Mouse (Mus musculus): ENCODE measurements at regions not wholly inside any gene's neighbourhood (a gene's known extent, or its start where the extent isn't known, plus 50 kb on each side); places are given as distances from the start of the nearest gene placed in this dataset.

DNA sequence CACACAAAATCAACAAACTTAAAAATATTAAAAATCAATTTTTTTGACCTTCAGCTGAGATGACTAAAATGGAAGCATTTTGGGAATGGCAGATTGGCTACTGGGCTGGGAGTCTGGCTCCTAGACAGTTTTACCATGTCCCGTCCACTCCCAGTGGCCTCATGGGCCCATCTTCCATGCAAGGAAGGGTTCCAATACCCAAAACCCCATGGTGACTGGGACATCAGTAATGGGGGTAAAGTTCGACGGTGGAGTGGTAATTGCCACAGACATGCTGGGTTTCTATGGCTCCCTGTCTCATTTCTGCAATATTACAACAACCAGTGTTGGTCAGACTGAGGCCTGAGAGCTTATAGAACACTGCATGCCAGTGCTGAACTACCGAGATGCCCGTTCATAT lies 82.2 kb downstream of the Il20rb start:
- no peak for DNase-seq (ENCODE audit: low read depth, low spot score)

DNA sequence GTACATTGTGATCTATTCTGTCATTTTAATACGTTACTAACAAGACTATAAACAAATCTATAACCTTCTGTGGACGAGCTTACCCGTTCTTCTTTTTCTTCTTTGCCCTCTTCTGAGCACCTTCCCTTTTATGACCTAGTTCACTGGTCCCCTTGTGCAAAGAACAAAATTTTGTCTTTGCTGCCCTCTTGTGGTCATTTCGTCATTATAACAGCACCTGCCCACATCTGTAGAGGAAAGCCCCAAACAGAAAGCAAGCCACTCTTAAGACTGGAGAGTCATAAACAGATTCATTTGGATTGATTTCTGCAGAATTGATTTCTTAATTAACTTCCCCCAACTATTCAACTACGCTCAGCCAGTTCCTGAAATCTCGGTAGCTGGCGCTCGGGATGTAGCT lies 86.2 kb downstream of the Il20rb start:
- DNase-seq (ENCODE audit: low read depth, low spot score) = peak; percentile 45

DNA sequence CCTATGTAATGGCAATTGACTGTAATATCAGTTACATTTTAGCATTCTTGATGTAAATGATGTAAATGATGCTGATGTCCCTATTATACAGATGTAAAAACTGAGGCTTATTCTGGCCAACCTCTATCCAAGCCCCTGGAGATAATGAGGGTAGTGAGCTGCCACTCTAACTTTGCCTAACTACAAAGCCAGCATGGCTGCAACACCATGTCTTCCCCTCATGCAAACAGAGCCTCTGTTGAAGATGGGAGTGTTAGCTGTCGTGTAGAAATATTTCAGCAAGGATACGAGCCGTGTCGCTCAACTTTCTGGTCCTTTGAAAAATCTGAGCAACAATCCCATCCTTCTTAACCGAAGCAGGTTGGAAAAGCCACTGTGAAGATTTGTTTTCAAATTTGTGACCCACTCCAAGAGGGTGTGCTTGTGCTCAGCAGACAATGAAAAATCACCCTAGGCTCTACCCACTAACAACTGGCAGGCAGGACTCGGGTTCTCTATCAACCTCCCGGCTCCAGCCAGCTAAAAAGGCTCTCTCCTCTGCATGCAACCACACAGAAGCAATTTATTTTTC lies 90.2 kb downstream of the Il20rb start:
- DNase-seq (ENCODE audit: low read depth, low spot score) = no peak

DNA sequence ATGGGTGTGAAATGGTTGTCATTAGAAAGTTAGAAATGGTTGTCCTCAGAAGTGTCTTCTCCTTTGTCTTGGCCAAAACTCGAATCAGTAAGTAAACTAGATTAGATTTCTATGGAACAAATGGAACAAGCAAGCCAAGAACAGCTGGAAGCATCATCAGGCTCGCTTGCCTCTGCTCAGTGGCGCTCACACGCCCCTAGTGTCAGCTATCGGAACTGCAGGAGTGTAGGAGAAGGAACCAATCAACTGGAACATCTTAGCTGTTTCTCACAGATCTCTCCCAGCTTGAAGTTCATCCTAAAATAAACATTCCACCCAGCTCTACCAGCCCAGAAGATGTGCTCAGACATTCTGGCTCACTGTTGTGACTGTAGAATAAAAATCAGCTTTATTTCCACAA lies 90.9 kb downstream of the Il20rb start:
- DNase-seq (ENCODE audit: low read depth, low spot score) = peak; percentile 36

DNA sequence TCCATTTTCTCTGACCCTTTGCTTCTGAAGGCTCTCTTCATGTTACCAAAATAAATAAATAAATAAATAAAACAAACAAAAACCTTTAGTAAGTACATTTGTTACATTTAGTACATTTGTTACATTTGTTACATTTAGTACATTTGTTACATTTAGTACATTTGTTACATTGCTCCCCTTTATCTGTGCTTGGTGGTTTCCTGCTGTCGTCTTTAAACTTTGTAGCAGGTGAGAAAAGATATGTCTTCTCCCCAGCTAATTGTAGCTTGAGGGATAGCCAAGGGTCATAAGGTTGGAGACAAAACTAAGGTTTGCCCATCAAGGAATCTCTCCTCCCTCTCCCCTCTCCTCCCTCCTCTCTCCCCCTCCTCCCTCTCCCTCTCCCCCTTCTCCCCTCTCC lies 92.0 kb downstream of the Il20rb start:
- DNase-seq (ENCODE audit: low read depth, low spot score) = no peak

DNA sequence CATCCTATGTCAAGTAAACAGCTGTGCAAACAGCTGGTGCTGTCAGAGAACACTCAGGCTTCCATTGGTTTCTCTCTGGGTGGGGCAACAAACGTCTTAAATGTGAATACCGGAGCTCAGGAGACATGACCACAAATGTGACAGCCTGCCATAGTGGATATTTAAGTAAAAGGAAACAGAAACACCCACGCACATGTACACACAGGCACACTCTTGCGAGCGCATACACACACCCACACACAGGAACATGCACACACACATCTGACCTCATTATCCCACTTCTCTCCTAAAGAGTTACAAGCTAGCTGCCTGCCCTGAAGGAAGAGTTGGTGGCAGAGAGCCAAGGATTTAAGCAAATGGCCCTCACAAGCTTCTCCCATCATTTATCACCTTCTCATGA lies 92.4 kb downstream of the Il20rb start:
- DNase-seq (ENCODE audit: low read depth, low spot score) = no peak

DNA sequence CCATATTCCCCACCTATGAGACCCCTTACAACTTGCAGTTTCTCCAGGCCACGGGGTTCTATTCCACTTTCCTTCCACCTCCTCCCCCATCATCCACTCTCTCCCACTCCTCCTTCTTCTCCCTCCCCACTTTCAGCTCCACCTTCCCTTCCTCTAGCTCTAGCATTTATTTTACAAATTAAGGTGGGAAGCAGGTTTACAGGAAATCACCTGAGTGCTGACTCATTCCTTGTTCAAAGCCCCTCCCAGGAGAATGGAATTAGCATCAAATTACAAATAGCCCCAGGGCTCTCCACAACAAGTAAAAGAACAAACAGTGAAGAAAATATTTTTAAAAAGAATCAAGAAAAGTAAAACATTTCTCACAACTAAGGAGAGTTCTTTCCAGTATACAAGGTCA lies 94.3 kb downstream of the Il20rb start:
- DNase-seq (ENCODE audit: low read depth, low spot score) = no peak

DNA sequence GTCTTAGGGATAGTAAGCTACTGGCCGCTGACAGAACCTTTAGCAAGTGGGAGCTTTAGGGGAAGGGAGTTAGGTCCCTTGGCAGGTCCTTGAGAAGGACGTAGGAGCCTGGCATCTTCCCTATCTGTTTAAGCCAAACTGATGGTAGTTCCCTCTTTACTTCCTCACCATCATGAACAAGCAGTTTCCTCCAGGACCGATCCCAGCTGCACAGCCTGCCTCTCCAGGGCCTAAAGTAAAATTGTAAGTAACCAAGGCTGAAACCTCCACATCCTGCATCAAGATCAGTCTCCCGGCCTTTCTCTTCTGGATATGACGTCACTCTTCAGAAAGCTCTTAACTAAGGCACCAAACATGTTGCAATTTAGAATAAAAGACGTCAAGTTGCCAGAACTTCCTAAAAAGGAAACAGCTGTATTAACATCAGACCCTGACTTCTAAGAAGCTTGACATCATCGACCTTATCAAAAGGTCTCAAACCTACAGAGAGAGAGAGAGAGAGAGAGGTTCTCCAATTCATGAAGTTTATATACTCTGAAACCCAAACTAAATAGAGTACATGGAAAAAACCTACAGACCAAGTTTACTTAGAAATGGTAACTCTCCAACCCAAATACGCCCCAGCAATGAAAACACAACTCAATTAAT lies 94.9 kb downstream of the Il20rb start:
- DNase-seq (ENCODE audit: low read depth, low spot score) = no peak

DNA sequence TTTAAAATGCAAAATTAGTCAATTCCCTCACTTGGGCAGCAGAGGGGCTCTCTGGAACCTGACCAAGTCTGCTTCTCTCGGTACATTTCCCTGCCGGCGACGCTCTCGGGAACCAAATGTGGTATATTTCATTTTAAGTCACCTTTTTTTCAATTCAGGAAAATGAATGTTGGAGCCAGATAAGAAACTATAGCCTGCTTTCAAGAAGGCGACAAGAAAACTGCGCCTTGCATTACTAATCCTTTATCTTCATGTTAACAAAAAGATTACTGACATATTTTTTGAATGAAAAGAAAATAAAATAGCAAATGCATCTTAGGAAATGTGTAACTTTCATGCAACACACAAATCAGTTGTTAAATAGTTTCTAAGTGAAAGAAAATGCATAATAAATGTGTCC lies 98.2 kb downstream of the Il20rb start:
- no peak for DNase-seq (ENCODE audit: low read depth, low spot score)

DNA sequence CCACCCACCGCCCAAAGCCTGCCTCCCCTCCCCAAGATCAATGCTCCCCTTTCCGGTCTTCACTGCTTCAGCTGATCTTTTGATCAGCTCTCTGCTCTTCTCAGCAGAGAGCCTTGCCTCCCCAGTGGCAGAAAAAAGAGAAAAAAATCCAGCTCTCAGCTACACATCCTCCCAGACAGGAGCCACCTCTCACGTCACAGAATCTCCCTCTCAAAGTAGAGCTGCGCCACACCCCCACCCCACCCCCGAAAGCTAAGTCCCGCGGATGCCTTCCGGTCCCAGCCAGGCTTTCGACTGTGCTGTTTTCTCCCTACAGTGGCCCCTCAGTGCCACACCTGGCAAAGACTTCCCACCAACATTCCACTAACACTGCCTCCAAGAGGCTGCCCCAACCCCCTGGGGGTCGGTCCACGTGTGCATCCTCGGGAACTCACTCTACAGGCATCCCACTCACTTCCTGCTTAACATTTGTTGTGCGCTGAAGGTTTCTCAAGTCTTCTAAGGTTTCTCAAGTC lies 99.4 kb downstream of the Il20rb start:
- no peak for DNase-seq (ENCODE audit: low read depth, low spot score)

DNA sequence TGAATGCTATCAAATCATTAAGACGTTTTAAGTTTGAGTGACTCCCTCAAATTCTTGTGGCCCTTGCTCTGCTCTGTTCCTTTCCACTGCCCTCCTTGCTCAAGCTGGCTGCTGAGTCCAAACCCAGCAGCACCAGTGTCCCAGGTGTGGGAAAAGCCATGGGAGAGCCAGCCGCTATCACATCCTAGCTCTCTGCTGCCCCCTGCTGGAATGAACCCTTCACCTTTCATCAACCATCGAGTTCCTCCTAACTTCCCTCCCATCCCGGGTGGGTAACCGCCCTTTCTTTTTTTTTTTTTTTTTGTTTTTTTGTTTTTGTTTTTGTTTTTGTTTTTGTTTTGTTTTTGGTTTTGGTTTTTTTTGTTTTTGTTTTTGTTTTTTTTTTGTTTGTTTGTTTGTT lies 104.1 kb downstream of the Il20rb start:
- DNase-seq (ENCODE audit: low read depth, low spot score) = no peak

DNA sequence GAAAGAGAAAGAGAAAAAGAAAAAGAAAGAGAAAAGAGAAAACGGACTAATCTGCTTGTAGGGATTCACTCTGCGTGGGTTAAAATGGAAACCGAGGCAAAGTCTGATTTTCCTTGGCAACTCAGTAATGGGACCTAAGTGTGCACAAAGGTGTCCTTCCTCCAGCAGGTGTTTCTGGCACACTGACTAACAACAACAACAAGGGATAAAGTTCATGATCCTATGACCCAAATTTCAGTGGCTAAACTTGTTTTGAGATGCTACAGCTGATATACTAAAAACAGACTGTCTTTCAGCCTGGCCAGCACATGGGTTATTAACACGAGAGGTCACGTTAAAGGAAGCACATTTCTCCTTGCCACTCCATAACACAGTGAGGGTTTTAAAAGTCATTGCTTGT lies 116.7 kb downstream of the Il20rb start:
- DNase-seq (ENCODE audit: low read depth, low spot score) = no peak

DNA sequence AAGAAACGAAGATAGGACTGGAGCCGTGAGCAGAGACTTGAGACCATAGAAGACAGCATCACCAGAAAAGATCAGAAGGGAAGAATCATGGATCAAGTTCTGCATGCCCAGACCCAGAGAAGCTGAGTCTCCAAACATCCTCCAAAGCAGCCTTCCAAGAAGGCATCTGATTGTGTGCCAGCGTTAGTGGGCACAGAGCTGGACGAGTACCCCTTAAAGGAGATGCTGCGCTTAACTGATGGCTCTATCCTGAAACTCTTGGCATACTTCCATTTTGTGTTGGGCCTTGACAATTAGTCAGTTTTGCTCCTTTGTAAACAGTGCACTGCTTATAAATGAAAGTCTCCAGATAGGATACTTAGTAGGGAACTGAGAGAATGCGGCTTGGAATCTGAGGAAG lies 119.8 kb downstream of the Il20rb start:
- no peak for DNase-seq (ENCODE audit: low read depth, low spot score)

DNA sequence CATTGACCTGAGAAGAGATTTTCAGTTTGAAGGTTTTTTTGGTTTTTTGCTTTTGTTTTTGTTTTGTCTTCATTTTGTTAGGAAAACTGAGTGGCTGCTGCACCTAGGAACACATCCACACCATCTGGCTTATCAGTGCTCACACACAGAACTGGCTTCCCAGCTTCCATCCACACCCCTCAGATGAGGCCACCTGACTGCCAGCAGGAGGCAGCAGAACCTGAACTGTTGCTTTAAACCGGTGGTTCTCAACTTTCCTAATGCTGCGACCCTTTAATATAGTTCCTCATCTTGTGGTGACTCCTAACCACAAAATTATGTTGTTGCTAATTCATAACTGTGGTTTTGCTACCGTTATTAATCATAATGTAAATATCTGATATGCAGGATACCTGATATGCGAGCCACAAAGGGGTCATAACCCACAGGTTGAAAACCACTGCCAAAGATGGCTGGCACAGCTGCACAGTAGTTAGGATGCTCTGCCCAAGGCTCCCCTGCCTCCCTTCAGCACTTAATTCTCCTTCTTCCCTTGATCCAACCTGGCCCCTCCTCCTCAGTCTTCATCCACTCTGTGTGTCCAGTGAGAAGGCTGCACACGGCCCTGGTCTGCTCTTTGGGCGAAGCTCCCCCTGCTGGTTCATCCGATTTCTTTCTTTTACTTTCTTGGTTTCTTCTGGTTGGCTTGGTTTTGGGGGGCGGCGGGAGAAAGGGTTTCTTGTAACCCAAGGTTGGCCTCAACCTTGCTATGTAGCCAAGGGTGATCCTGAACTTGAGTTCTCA lies 126.5 kb downstream of the Il20rb start:
- no peak for DNase-seq (ENCODE audit: low read depth, low spot score)

DNA sequence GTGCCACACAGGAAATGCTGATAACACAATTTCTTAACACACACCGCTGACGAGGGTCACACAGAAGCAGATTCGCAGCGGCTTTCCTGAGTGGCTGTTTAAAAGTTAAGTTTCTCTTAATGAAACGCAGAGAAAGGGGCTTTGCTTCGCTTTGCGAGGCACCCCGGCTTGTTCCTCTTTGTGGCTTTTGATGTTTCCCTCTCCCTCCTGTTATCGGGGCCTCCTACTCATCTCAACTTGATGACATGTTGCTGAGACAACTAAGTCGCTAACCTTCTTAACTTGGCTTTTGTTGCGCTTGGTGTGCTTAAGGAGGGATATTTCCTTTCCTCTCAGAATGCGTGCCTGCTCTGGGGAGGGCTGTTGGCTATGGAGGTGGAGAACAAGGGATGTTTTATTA lies 129.0 kb downstream of the Il20rb start:
- DNase-seq (ENCODE audit: low read depth, low spot score) = no peak

DNA sequence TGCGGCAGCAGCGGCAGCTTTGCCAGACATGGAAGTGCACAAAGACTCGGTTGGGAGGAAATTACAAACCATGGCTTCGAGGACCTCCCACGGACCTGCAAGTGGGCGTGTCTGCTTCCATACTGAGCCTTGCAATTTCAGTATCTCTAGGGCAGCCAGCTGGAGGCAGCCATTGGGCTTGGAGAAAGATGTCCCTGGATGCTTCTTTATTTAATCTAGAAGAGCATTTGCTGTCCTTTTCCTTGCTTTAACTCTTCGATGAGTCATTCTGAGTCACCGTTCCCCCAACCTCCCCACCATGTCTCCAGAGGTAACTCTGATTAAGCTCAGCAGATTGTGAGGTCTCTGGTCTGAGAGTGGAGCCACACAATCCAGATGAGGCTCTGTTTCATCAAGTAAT lies 145.8 kb downstream of the Il20rb start:
- DNase-seq (ENCODE audit: low read depth, low spot score) = no peak

DNA sequence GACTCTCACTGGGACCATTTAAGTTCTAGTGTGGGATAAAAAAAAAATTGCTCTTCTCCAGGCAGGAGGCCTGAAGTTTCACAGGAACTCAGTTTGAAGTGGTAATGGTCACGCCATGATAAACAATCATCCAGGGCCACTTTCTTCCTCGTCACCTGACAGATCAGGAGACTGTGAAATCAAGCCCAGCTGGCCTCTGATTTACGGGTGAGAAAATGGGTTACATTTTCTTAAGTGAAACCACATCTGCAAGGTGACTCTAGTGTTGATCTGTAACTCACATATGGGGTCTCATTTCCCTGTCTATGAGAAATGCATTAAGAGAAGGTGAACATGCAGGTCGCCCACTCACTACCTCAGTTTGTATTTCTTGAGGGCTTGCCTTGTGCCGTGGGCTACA lies 178.8 kb downstream of the Il20rb start:
- DNase-seq (ENCODE audit: low read depth, low spot score) = no peak

DNA sequence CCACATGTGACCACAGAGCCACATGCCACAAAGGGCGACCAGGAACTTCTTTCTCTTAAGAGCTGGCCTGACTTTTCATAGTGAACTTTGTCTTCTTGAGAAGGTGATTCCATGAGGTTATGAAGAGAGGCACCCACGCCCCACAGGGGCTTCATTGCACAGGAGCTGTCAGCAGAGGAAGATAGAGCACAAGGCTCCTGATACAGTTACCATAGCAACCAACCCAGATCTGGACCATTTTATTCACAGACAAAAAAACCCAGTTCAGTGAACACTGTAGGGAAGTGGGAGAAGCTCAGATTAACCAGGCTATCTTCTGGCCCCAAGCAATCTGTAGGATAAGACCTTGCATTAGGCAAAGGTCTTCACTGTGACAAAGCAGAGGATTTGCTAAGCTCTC lies 179.2 kb downstream of the Il20rb start:
- no peak for DNase-seq (ENCODE audit: low read depth, low spot score)

DNA sequence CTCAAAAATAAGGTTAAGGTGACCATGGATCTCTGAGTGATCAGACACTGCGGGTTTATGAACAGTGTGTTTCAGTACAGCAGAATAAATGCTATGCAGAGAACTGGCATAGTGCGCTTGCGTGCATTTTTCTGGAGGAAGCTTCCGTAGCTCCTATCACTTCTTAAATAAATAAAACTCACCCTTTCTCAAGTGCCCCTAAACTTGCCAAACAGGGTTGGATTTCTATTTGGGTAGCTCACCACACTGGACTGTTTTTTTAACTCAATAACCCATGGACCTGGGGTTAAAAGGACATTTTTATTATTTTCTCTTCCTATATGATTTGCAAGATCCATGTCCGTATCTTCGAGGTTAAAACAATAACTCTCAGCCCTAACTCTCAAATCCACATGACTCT lies 182.8 kb downstream of the Il20rb start:
- DNase-seq (ENCODE audit: low read depth, low spot score) = no peak

DNA sequence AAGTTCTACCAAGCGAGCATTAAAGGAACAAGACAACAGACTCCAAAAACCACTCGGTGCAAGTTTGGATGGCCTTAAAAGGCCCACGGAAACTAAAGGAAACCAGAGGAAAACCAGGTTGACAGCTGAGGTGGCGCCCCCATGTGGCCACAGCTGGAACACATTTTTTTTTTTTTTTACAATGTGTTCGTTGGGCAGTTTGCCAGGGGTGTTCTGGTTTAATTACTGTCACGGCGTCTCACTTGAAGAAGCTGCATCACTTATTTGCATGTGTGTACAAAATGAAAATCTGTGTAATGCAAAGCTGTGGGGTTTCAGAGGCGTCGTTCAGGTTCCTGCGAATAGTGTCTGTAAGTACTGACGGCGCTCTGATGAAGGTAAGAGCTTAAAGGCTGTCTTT lies 185.0 kb downstream of the Il20rb start:
- no peak for DNase-seq (ENCODE audit: low read depth, low spot score)

DNA sequence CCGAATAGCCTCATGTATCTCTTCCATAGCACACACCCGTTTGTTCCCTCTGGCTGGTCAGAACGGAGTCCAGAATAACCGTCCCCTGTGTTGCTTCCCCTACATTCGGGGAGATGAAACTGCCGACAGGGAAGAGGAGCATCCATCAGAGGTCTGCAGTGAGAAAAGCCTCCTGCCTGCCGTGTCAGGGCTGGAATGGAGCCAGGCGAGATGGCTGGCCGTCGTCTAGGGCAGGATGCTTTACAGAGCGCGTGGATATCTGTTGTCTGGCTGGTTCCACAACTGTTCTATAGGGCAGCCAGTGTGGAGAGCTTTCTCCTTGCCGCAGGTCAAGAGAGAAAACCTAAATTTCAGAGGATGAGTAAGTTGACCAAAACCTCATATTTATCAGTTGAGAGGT lies 209.2 kb downstream of the Il20rb start:
- no peak for DNase-seq (ENCODE audit: low read depth, low spot score)

DNA sequence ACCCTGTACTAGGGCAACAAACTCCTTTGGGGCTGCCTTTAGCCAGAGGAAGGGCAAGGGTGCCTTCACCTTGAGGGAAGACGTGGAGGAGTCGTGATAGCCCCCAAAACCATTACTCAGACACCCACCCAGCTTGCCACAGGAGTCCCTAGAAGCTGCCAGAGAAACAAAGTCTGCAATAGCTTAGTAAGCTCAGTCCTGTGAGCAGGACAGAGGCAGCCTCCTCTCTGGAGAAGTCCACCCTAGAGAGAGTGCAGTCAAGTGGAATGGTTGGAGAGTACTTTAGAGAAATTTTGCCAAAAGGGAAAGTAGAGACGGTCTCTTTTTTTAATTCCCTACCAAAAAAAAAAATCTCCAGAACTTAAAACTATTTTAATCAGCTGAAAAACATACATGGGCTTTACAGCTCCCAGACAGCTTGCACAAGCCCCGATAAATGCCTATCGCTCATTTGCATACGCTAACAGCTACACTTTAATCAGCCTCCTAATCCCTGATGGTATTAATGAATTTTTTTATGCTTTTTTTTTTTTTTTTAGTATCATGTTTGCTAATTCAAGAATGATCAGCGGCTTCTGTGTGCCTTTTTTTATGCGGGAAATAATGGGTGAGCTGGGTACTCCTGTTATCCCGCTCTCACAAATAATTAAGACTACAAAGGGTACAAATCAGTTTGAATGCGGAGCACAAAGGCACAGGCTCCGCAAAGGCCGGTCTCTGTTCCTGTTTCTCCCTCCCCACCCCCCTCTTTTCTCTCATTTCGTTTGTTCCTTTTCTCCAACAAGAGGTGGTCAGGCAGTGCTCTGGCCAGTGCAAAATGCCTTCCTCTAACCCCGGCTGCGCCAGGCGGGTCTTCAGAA lies 219.8 kb downstream of the Il20rb start:
- no peak for DNase-seq (ENCODE audit: low read depth, low spot score)
